Mouse (Mus musculus) cerebellum, postnatal 14 days (tissue): ENCODE results near the gene Foxa1.
A peak's percentile ranks its signal among the peaks of the same experiment; 100 is the strongest.

Experiments used
- DNase-seq, 2 experiments: peaks; one replicate each; pipeline ENCODE4 v3.0.0; 2021; ENCODE audit warnings: mixed read lengths in 2 of 2

Foxa1 gene

GRCm38 (mm10) chr12:57539551-57539985 lies 7.1 kb downstream of the Foxa1 start:
- peak in 1 of 2 experiments; percentile 62 for DNase-seq

- peak in 1 of 2 experiments; percentile 56 for DNase-seq
Observed at GRCm38 (mm10) chr12:57538588-57539550, 7.8 kb downstream of the Foxa1 start.

GRCm38 (mm10) chr12:57537791-57538587 lies 8.7 kb downstream of the Foxa1 start:
- peak in 1 of 2 experiments; percentile 30 for DNase-seq

GRCm38 (mm10) chr12:57536909-57537670 lies 9.6 kb downstream of the Foxa1 start:
- peak in 1 of 2 experiments; percentile 8 for DNase-seq

GRCm38 (mm10) chr12:57536056-57536908 lies 10.4 kb downstream of the Foxa1 start:
- DNase-seq = peak in 1 of 2 experiments; percentile 12

GRCm38 (mm10) chr12:57534879-57535611 lies 11.7 kb downstream of the Foxa1 start:
- DNase-seq = peak in 1 of 2 experiments; percentile 4

- DNase-seq = peak in 1 of 2 experiments; percentile 7
Observed at GRCm38 (mm10) chr12:57534517-57534878, 12.2 kb downstream of the Foxa1 start.

GRCm38 (mm10) chr12:57530474-57530873 lies 16.2 kb downstream of the Foxa1 start:
- no peak for DNase-seq

GRCm38 (mm10) chr12:57528335-57528734 lies 18.4 kb downstream of the Foxa1 start:
- DNase-seq = no peak

- no peak for DNase-seq
Observed at GRCm38 (mm10) chr12:57515702-57516377, 30.9 kb downstream of the Foxa1 start.

GRCm38 (mm10) chr12:57514552-57514951 lies 32.2 kb downstream of the Foxa1 start:
- DNase-seq = no peak

- no peak for DNase-seq
Observed at GRCm38 (mm10) chr12:57511560-57511959, 35.2 kb downstream of the Foxa1 start.

- DNase-seq = no peak
Observed at GRCm38 (mm10) chr12:57511127-57511526, 35.6 kb downstream of the Foxa1 start.

- no peak for DNase-seq
Observed at GRCm38 (mm10) chr12:57509726-57510125, 37.0 kb downstream of the Foxa1 start.

GRCm38 (mm10) chr12:57508938-57509337 lies 37.8 kb downstream of the Foxa1 start:
- no peak for DNase-seq

GRCm38 (mm10) chr12:57505329-57505728 lies 41.4 kb downstream of the Foxa1 start:
- DNase-seq = no peak

- no peak for DNase-seq
Observed at GRCm38 (mm10) chr12:57500246-57500645, 46.5 kb downstream of the Foxa1 start.

GRCm38 (mm10) chr12:57496347-57497119 lies 50.2 kb downstream of the Foxa1 start:
- no peak for DNase-seq
